Mouse (Mus musculus) liver, postnatal 0 days (tissue): Measurements from ENCODE around the gene Ccdc124. TPM values are rescaled to one million over a fixed set of nuclear protein-coding genes. Genes with fewer than 3 reads are reported as not detected.

Experiments used
- ATAC-seq: fragments of 200-750 bp; cut with Nextera tagmentation; 2 replicates; pipeline ENCODE4 v1.8.0; 2017; ENCODE audit warnings: mild to moderate bottlenecking, moderate library complexity
- DNase-seq: peaks from one replicate; pipeline ENCODE4 v3.0.0-alpha.2; 2016
- H3K27ac ChIP-seq: fragments of 300-500 bp; sonication (generic); 2 replicates; pipeline ENCODE4 v1.5.1; 2014; ENCODE audit warnings: antibody characterized with exemption, moderate library complexity, mild to moderate bottlenecking, low read depth
- H3K27me3 ChIP-seq: fragments of 300-500 bp; sonication (generic); 2 replicates; pipeline ENCODE4 v1.6.1; 2014; ENCODE audit warnings: low read length, control low read depth, mixed read lengths; ENCODE audit not compliant: insufficient read depth
- H3K36me3 ChIP-seq: fragments of 300-500 bp; sonication (generic); replicated peaks from 2 replicates; pipeline ENCODE4 v1.6.1; 2014; ENCODE audit warnings: mild to moderate bottlenecking, control low read depth, low read length, moderate library complexity, mixed read lengths; ENCODE audit not compliant: insufficient read depth
- H3K4me1 ChIP-seq: fragments of 300-500 bp; sonication (generic); 2 replicates; pipeline ENCODE4 v1.6.1; 2014; ENCODE audit warnings: antibody characterized with exemption, mild to moderate bottlenecking, control low read depth; ENCODE audit not compliant: insufficient read depth
- H3K4me2 ChIP-seq: fragments of 300-500 bp; sonication (generic); 2 replicates; pipeline ENCODE4 v1.6.1; 2014; ENCODE audit warnings: low read depth, mild to moderate bottlenecking, low read length, moderate library complexity, mixed read lengths
- H3K4me3 ChIP-seq: fragments of 300-500 bp; sonication (generic); 2 replicates; pipeline ENCODE4 v1.5.1; 2014; ENCODE audit warnings: low read depth, low read length
- H3K9ac ChIP-seq: fragments of 300-500 bp; sonication (generic); replicated peaks from 2 replicates; pipeline ENCODE4 v1.6.1; 2014; ENCODE audit warnings: mild to moderate bottlenecking, moderate library complexity
- H3K9me3 ChIP-seq: fragments of 300-500 bp; sonication (generic); 2 replicates; pipeline ENCODE4 v1.6.1; 2016; ENCODE audit warnings: mild to moderate bottlenecking, control low read depth, low read length, mixed read lengths
- CTCF ChIP-seq: sonication (generic); IDR thresholded peaks from 2 replicates; pipeline ENCODE4 v1.5.1; 2016; ENCODE audit warnings: antibody characterized with exemption, low read depth
- EP300 ChIP-seq: IDR thresholded peaks from 2 replicates; pipeline ENCODE4 v1.6.1; 2016; ENCODE audit warnings: antibody characterized with exemption, low read depth, mild to moderate bottlenecking
- WGBS: fragments of 180-500 bp; shearing (Covaris S2); extraction: QIAGEN DNeasy Blood & Tissue Kit; methylation state at CpG from one replicate; pipeline ENCODE4 v1.1.7; 2014; ENCODE audit not compliant: insufficient replicate concordance; 5-methylcytosine and 5-hydroxymethylcytosine counted together
- polyA plus RNA-seq: library from polyadenylated mRNA; unstranded; fragments of >200 nt; fragmentation: Nextera tagmentation; extraction: Ambion mirVana; gene quantifications from 2 replicates; pipeline ENCODE4 v1.2.1, GENCODE M21; 2015

Ccdc124 gene
- polyA plus RNA-seq, 1 experiment from 2014 or later, result 37.9 TPM

DNA sequence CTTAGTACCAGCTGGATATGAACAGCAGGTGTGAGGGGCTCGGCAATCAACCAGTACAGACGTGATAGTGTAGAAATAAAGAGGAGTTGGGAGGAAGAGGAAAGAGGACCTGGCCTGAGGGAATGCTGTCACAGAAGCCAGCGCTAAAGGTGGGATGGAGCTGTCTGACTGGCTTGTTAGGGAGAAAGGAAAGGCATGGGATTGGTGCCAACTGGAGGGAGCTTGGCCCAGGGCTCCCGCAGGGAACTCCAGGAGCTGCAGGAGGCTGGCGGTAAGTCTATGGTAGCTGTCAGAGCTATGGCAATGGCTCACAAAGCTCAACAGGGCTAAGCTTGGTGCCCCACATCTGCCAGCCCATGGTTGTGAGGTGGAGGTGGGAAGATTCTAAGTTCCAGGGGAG is 28.5 kb upstream of the Ccdc124 start:
- TF ChIP-seq EP300 (no peak), CTCF (no peak)
- H3K9ac ChIP-seq, result no peak overlapping the region
- H3K4me2 ChIP-seq, result no peak overlapping the region
- no peak for DNase-seq
- no peaks in the 10 kb centered on the region for H3K36me3 ChIP-seq
- no peaks in the 10 kb centered on the region for H3K9me3 ChIP-seq
- no peak overlapping the region for H3K27ac ChIP-seq
- ATAC-seq, result no peak
- H3K4me3 ChIP-seq, result no peak overlapping the region
- peaks cover 26% of the 10 kb centered on the region for H3K4me1 ChIP-seq
- H3K27me3 ChIP-seq, result no peaks in the 10 kb centered on the region
- 61% methylated on average over 5 of the region's 5 CpGs for WGBS

DNA sequence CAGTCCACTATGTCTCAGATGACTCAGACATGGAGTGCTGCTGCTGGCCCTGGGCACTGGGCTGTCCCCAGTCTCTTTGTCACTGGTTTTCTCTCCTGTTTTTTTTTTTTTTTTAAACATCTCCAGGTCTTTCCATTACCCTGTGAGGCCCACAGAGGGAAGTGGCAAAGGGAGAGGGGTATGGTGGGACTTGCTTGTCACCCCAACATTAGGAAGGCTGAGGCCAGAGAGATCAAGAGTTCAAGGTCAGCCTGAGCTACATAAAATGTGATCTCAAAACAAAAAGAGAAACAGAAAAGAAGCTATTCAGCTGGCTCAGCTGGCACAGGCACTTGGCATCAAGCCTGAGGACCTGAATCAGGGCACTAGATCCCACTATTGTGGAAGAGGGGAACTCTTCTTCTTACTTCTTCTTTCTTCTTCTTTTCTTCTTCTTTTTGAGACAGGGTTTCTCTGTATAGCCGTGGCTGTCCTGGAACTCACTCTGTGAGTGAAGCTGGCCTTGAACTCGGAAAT is 27.2 kb upstream of the Ccdc124 start:
- Histone ChIP-seq H3K4me3 (no peak overlapping the region), H3K4me1 (peaks cover 22% of the 10 kb centered on the region), H3K4me2 (no peak overlapping the region), H3K9me3 (no peaks in the 10 kb centered on the region), H3K9ac (no peak overlapping the region), H3K36me3 (no peaks in the 10 kb centered on the region; the same call in 1 of the 2 replicates), H3K27ac (no peak overlapping the region), H3K27me3 (no peaks in the 10 kb centered on the region)
- ATAC-seq (no peak), DNase-seq (no peak)
- TF ChIP-seq EP300, result no peak
- WGBS, result 66% methylated on average over 2 of the region's 2 CpGs

DNA sequence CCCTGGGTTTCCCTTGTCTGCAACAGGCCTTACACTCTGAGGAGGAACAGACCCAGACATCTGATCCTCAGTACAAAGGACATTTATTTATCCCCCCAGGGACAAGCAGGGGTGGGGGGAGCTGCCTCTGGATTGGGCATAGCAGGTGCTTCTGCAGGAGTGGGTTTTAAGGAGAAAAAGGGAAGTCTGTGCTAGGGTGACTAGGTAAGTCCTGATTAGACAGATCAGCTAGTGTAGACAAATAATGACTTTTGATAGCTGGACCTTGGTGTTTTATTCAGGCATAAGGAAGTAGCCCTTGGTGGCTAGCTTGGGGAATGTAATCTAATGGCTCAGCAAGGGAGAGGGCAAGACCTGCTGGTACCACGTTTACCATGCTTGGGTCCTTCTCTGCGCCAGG is 25.5 kb upstream of the Ccdc124 start:
- Histone ChIP-seq H3K9me3 (no peaks in the 10 kb centered on the region), H3K4me2 (no peak overlapping the region), H3K4me1 (peaks cover 17% of the 10 kb centered on the region), H3K4me3 (no peak overlapping the region), H3K36me3 (peaks cover 16% of the 10 kb centered on the region), H3K27ac (0 out of 2 replicates have a peak overlapping the region, but pooled peaks have one; percentile 29), H3K27me3 (no peaks in the 10 kb centered on the region), H3K9ac (no peak overlapping the region; the same call in 1 of the 2 replicates)
- no peak for DNase-seq
- WGBS, result 90% methylated on average over 2 of the region's 2 CpGs
- ATAC-seq, result no peak
- TF ChIP-seq EP300 (no peak), CTCF (no peak)

DNA sequence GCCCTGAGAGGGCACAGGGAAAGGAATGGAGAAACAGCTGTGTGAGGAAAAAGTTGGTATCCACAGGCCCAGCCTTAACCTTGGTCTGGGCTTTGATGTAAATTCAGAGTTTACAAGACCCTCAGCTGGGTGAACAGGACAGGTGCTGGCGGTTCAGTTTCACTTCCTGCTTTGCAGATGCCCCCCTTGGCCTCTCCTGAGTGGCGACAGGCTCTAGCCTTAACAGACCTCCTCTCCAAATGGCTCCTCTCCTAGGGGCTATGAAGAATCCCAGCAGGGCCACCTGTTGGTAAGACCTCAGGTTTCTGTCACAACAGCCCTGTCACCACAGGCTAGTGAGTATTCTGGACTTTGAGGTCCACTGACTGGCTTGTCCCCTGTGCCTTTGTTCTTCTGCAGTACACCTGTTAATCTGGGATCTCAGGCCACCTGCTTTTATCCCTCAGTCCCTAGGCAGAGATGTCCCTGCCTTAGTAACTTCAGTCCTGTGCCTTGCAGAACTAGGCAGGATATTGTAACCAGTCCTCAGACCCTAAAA is 25.0 kb upstream of the Ccdc124 start:
- 31% methylated on average over 2 of the region's 2 CpGs for WGBS
- peaks cover 20% of the 10 kb centered on the region for H3K36me3 ChIP-seq
- H3K4me1 ChIP-seq, result peaks cover 17% of the 10 kb centered on the region
- H3K27me3 ChIP-seq, result no peaks in the 10 kb centered on the region
- ATAC-seq (no peak), DNase-seq (peak; percentile 28)
- H3K27ac ChIP-seq, result 0 out of 2 replicates have a peak overlapping the region, but pooled peaks have one; percentile 29
- H3K4me3 ChIP-seq, result no peak overlapping the region
- H3K9ac ChIP-seq, result no peak overlapping the region; the same call in 1 of the 2 replicates
- H3K9me3 ChIP-seq, result no peaks in the 10 kb centered on the region
- no peak for TF ChIP-seq CTCF
- no peak for TF ChIP-seq EP300
- no peak overlapping the region for H3K4me2 ChIP-seq

DNA sequence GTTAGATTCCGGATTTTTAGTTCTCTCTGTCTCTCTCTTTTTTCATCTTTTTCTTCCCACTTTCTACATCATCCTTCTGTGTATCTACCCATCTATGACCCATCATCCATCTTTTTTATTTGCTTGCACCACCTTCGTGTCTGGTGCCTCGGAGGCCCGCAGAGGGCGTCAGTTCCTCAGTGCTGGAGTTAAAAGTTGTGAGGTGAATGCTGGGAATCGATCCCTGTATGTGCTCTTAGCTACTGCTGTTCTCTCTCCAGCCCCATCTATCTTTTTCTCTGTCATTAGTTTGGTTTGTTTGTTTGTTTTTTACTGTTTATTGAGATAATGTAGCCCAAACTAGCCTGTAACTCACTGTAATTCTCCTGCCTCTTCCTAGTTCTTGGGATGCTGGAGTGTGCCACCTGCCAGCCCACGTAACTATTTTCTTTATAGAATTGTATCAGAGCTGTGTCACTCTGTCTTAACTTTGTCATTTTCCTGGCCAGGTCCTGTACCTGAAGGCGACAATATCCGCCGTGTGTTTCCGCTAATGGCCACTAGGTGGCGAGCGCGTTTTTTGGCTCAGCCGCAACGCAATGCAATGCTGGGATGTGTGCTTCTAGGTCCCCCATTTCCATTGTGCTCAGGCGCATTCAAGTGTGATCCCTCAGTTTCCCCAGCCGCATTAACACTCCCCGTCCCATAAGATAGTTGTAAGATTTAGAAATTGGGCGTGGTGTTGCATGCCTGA is 24.1 kb upstream of the Ccdc124 start:
- peak; percentile 60 for ATAC-seq
- DNase-seq, result peak; percentile 87
- no peaks in the 10 kb centered on the region for H3K9me3 ChIP-seq
- under 1% methylated on average over 20 of the region's 20 CpGs for WGBS
- peaks cover 17% of the 10 kb centered on the region for H3K4me1 ChIP-seq
- H3K36me3 ChIP-seq, result peaks cover 20% of the 10 kb centered on the region
- peak overlapping the region; percentile 79 for H3K4me2 ChIP-seq
- no peak; the same call in 1 of the 2 replicates for TF ChIP-seq EP300
- peak; percentile 99 for TF ChIP-seq CTCF
- H3K4me3 ChIP-seq, result peak overlapping the region; percentile 70
- H3K9ac ChIP-seq, result peak overlapping the region; percentile 76
- peaks cover 6% of the 10 kb centered on the region for H3K27me3 ChIP-seq
- H3K27ac ChIP-seq, result peak overlapping the region; percentile 80

DNA sequence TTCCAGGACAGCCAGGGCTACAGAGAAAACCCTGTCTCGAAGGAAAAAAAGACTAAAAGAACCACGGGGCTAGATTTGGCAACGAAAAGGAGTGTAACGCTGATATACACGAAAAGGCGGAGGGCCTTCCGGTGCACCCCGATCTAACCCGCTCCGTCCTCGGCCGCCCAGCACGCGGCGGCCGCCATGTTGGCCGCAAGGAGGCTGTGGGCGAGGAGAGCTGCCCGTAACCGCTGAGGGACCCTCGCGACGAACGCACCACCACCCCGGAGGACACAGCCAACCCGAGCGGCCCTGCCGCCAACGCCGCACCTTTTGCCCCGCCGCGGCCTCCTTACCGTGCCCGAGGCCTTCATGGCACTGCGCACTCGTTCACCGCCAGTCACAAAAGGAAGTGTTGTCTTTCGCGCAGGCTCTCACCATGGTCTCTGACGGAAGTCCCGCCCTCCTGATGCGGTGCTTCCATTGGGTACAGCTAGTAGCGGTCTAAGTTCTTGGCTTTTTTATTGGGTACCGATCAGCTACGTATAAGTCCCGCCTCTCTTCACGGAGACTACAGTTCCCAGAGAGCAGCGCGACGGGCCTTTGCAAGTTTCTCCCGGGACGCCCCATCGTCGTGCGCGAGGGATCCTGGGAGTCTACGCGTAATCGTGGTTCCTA is 23.4 kb upstream of the Ccdc124 start, which contains the start of gene Rpl18a:
Gene Rpl18a, minus strand, starts transcription at position 392 of the 660 bp plus-strand sequence.
- Histone ChIP-seq H3K4me2 (peak within 1 kb of the TSS; percentile 90), H3K4me3 (peak within 1 kb of the TSS; percentile 70), H3K27me3 (peaks cover 13% of the 10 kb centered on the region), H3K4me1 (peaks cover 22% of the 10 kb centered on the region), H3K9me3 (no peaks in the 10 kb centered on the region), H3K27ac (peak within 1 kb of the TSS; percentile 80), H3K9ac (peak within 1 kb of the TSS; percentile 80), H3K36me3 (peaks cover 20% of the 10 kb centered on the region)
- DNase-seq (peak; percentile 95), ATAC-seq (peak; percentile 97)
- TF ChIP-seq EP300, result no peak
- peak; percentile 20; the same call in 1 of the 2 replicates for TF ChIP-seq CTCF
- WGBS, result under 1% methylated on average over 59 of the region's 60 CpGs
